Mouse (Mus musculus) cerebellum, adult 8-10 months (tissue): Measurements from ENCODE around the gene Haus6.

Experiments used
- DNase-seq: peaks from one replicate; pipeline ENCODE4 v3.0.0; 2022

Haus6 gene

GRCm38 (mm10) chr4:86561061-86561460, 50.8 kb downstream of the Haus6 start:
- DNase-seq = no peak

- no peak for DNase-seq
These were observed 52.8 kb downstream of the Haus6 start for GRCm38 (mm10) chr4:86559006-86559405.

- DNase-seq = no peak
These were observed 53.6 kb downstream of the Haus6 start, which contains the start of gene Saxo1 for GRCm38 (mm10) chr4:86558228-86558627. Gene Saxo1, minus strand, starts transcription at chr4:86558328.

GRCm38 (mm10) chr4:86557371-86557770, 54.5 kb downstream of the Haus6 start:
- DNase-seq = no peak

- no peak for DNase-seq
These were observed 56.7 kb downstream of the Haus6 start for GRCm38 (mm10) chr4:86555035-86555707.

GRCm38 (mm10) chr4:86548332-86548731, 63.5 kb downstream of the Haus6 start:
- no peak for DNase-seq

- DNase-seq = no peak
These were observed 66.2 kb downstream of the Haus6 start for GRCm38 (mm10) chr4:86545615-86546014.

- DNase-seq = no peak
These were observed 67.9 kb downstream of the Haus6 start for GRCm38 (mm10) chr4:86543999-86544398.

GRCm38 (mm10) chr4:86541573-86541972, 70.3 kb downstream of the Haus6 start:
- DNase-seq = no peak

GRCm38 (mm10) chr4:86538936-86539335, 72.9 kb downstream of the Haus6 start:
- DNase-seq = no peak

GRCm38 (mm10) chr4:86537972-86538371, 73.9 kb downstream of the Haus6 start:
- no peak for DNase-seq

- no peak for DNase-seq
These were observed 77.8 kb downstream of the Haus6 start for GRCm38 (mm10) chr4:86534091-86534481.

GRCm38 (mm10) chr4:86533406-86534090, 78.3 kb downstream of the Haus6 start:
- no peak for DNase-seq

- DNase-seq = peak; percentile 27
These were observed 82.7 kb downstream of the Haus6 start for GRCm38 (mm10) chr4:86529161-86529560.
